Mouse (Mus musculus): ENCODE data around the gene Arl6ip4.

Arl6ip4 gene

DNA sequence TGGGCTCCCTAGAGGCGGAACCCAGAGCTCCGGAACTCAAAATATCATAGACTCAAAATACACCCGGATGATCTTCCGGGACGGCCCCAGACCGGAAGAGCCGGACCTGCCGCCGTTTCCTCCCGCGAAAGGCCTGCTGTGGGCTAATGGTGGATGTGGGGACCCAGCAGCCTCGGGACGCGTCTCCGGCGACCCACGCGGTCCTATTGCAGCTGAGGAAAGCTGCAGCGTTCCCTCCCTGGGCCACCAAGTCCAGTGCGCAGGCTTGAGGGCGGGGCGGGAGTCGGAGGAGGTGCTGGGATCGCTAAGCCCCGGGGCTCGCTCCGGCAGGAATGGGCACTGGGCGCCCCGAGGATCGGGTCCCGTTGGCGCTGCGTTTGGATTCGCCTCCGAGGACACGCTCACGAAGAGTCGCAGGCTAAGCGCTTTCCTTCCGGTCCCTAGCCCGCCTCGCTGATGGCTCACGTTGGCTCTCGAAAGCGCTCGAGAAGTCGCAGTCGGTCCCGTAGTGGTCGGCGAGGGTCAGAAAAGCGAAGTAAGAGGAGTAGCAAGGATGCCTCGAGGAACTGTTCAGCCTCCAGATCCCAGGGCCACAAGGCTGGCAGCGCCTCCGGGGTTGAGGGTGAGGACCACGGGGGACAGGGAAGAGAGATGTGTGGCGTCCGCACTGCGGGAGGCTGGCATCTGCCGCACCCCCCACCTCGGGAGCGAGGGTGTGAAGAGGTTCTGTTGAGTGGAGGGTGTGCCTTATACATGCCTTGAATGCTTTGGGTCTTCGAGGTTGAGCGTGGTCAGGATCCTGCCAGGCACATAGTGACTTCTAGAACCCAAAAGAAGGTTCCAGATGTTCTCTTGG is at the start of gene Arl6ip4:
Arl6ip4 (plus strand) TSS at position 100 of the 856 bp plus-strand sequence.
- in situ Hi-C loops (cut with MboI; ENCODE audit: unreplicated experiment in 2 of 2) = no loop called here

DNA sequence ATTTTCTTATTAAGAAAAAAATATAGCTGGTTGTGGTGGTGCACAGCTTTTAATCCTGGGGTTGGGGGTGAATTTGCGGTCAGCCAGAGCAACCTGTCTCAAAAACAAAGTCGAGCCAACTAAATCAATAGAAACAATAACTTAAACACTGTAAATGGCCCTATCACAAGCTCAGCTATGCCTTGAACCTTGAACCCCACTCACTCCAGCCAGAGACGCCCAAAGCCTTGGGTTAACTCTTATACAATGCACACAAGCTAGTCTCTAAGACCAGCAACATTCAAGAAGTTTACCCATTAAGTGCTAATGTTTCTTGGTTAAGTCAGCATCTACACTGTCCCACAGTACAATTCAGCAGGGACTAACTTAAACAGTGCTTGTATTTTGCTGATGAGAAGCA is 46.2 kb upstream of the Arl6ip4 start:
- in situ Hi-C loops (cut with MboI; ENCODE audit: unreplicated experiment in 2 of 2) = no loop called here

DNA sequence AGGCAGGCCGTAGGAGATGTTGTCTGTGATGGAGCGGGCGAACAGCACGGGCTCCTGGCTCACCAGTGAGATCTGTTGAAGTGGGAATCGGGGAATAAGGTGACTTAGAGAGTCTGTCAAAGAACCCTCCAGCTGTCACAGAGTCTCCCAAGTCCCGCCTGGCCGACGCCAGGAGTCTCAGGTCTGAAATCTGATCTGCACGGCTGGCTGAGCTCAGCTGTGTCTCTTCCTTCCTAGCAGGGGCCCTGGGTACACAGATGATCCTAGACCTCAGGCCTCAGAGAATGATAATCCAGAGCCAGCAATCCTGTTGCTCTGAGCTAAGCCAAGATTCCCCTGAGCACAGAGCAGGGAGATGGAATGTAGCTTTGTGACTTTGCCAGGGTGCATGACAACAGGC is 42.2 kb upstream of the Arl6ip4 start:
- in situ Hi-C loops (cut with MboI; ENCODE audit: unreplicated experiment in 2 of 2) = no loop called here

DNA sequence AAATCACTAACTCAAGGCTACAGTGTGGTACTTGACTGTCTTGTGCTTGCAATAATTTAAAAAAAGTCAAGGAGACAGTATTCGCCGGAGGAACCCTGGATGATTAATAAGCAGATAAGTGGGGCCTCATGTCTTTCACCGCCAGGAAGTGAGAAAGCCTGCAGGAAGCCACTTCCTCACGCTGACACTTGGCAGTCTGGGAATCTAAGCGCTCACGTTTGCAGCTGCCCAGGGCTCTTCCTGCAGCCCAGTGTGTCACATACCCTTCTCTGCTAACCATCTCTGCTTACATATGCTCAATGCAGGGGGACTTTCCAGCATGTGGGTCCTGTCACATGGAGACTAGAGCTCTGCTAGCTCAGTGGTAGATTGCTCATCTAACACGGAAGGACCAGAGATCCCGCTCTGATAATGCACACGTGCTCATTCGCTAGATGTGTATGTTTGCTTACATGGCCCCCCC is 41.0 kb upstream of the Arl6ip4 start:
- in situ Hi-C loops (cut with MboI; ENCODE audit: unreplicated experiment in 2 of 2) = loop anchor here in 1 of 2 experiments (25.0 kb wide), 1 partner anchor 113 kb away; the partner anchor contains the start of gene Hip1r

DNA sequence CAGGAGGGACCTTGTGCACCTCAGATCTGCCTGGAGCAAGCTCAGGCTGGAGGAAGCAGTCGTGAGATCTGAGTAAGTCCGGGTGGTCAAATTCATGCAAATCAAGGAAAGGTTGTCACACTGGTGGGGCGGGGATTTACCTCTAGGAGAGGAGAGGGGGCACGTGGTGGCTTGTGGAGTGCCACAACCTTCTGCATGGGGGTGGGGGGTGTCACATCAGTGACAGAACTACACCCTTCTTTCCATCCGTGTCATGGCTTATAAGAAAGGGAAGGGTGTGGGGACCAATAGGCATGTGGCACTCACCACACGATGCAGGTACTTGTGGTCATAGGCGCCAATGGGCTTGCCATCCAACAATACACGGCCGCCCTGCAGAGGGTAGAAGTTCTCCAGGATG is 40.2 kb upstream of the Arl6ip4 start:
- in situ Hi-C loops (cut with MboI; ENCODE audit: unreplicated experiment in 2 of 2) = loop anchor here in 1 of 2 experiments (25.0 kb wide), 1 partner anchor 113 kb away; the partner anchor contains the start of gene Hip1r

DNA sequence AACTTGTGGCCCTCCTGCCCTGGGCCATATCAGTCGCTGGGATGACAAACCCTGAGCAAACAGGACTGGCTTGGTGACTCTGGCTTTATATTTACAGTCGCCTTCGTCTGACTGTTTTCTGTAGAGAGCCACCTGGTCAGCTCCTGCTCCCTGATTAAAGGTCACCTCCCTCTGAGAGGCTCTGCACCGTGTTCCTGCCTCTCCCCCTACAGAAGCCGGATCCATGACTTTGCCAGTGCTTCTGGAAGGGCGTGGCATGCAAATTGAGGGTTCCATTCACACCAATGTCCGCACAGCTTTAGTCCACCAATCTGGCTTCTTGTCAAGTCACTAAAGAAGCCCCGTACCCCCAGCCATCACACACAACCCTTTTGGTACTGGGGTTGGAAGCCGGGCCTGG is 39.3 kb upstream of the Arl6ip4 start:
- in situ Hi-C loops (cut with MboI; ENCODE audit: unreplicated experiment in 2 of 2) = loop anchor here in 1 of 2 experiments (25.0 kb wide), 1 partner anchor 114 kb away; the partner anchor contains the start of gene Hip1r

DNA sequence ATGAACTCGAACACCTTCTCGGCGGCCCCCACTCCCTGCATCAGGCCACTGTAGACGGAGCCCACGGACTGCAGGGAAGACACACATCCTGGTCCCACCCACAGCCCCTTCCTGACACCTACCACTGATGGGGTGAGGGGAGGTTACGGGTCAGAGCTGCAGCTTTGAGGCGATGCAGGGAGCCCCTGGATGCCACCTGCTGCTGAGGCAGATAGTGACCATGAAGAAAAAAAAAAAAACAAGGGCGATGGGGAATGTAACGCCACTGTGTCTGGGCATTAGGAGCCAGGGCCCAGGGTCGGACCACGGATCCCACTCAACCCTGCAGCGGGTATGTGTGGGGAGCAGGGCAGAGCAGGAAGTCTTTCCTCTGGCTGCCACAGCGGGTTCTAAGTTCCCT is 38.6 kb upstream of the Arl6ip4 start:
- in situ Hi-C loops (cut with MboI; ENCODE audit: unreplicated experiment in 2 of 2) = loop anchor here in 1 of 2 experiments (25.0 kb wide), 1 partner anchor 115 kb away; the partner anchor contains the start of gene Hip1r

DNA sequence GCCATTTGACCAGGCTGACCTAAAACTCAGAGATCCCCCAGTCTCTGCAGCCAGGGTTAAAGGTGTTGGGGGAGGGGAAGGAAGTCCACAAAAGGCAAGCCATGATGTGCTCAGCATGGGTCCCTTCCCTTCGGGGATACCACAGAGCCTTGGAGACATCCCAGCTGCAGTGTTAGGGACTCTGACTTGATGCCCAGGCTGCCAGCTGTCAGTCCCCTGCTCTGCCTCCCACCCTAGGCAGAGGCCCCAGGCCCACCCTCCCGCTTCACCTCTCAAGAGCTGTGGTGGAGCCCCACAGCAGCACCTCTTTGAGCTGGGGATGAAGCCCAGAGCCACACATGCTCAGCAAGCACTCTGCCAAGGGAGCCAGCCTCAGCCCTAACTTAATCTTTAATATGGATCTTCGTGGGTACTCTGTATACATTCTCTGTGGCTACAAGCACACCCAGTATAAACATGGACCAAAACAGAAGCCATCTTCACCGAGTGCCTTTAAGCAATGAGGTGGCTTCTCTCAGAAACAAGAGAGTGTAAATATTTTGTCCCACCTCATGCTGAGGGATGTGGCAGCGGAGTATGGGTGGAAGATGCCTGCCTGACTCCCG is 37.9 kb upstream of the Arl6ip4 start:
- in situ Hi-C loops (cut with MboI; ENCODE audit: unreplicated experiment in 2 of 2) = loop anchor here in 1 of 2 experiments (25.0 kb wide), 1 partner anchor 116 kb away; the partner anchor contains the start of gene Hip1r

DNA sequence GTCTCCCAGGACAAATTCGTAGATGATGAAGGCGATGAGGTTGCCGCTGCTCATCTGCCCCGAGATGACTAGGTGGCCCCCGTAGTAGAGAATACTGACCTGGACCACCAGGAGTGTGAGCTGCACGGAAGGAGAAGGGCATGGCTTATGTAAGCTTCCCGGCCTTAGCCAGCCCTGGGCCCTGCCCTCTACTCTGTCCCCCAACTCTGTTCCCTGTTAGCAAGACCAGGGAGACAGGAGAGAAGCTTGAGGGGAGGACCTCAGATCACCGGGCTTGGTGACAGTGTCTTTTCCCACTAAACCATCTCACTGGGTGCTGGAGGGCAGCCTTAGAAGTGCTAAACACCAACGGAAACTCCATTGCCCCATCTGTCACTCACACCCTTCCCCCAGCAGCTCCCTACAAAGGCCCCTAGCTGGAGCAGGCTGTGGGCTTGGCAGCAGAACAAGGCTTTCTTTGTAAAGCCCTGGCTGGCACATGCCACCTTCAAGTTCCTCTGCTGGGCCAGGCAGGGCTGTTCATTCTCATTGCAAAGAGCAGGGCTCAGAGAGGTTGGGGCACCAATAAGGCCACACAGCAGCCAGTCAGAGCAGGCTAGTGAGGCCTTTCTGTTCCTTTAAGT is 37.0 kb upstream of the Arl6ip4 start:
- in situ Hi-C loops (cut with MboI; ENCODE audit: unreplicated experiment in 2 of 2) = loop anchor here in 1 of 2 experiments (25.0 kb wide), 1 partner anchor 117 kb away; the partner anchor contains the start of gene Hip1r

DNA sequence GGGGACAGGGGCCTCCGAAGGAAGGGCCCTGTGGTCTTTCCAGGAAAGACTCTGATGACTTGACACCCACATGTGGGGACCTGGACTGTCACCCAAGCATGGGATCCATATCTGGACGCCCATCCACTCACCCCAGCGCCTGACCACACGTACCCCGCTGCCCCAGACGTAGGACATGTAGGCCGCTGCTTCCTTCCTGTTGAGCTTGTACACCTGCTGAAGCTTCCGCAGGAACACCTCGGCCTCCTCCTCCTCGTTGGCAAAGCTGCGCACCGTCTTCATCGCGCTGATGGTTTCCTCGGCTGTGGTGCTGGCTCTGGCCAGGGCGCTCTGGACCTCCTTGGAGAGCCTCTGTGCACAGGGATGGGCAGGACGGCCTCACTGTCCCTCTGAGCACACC is 36.0 kb upstream of the Arl6ip4 start:
- in situ Hi-C loops (cut with MboI; ENCODE audit: unreplicated experiment in 2 of 2) = loop anchor here (5.0 to 25.0 kb wide), 3 partner anchors 78 to 133 kb away; partner anchors contain the start of gene Hip1r (in 1 of the 2)

DNA sequence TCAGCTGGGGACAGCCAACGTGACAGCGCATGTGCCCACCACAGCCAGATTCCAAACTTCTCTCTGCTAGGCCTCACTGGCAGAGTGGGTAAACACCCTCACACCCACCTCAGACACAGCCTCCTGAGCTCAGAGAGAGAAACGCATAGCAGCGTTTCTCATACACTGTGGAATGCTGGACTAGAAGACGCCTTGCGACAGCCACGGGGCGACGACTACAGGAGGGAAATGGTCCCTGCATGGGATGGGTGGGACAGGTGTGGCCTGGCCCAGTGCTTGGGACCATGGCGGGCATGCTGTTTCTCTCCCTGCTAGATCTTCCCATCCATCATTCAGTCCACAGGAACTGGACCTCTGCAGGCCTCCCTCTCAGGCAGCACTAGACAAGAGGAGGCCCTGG is 33.4 kb upstream of the Arl6ip4 start:
- in situ Hi-C loops (cut with MboI; ENCODE audit: unreplicated experiment in 2 of 2) = loop anchor here (5.0 to 25.0 kb wide), 3 partner anchors 80 to 135 kb away; partner anchors contain the start of gene Hip1r (in 1 of the 2)

DNA sequence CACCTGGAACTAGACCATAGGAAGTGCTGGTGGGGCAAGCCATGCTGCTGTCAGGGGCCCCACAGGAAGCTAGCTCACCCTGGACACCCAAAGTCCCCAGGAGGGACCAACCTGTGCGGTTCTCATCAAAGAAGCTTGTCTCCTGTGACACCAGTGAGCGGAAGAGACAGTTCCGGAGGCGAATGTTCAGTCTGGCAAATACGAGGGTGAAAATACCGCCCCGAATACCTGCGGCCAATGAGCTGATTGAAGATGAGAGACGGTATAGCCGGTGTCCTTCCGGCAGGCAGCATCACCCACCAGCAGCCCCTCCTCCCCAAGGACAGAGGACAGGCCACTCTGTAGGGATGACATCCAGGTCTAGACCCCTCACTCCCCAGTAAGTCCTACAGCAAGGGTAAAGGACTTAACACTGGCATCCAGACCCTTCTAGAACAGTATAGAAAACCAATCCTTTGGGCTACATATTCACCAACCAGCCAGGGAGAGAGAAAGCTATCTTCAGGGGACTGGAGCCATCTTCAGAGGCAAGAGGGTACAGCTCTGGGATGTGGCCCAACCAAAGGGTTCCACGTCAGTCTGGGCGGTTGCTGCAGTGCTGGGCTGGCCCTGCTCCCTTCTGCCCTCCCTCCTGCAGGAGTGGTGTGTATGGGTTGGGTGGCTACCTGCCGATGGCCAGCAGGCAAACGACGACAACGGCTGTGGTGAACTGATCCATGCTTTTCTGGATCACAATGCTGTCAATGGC is 32.8 kb upstream of the Arl6ip4 start:
- in situ Hi-C loops (cut with MboI; ENCODE audit: unreplicated experiment in 2 of 2) = loop anchor here (5.0 to 25.0 kb wide), 3 partner anchors 81 to 136 kb away; partner anchors contain the start of gene Hip1r (in 1 of the 2)

DNA sequence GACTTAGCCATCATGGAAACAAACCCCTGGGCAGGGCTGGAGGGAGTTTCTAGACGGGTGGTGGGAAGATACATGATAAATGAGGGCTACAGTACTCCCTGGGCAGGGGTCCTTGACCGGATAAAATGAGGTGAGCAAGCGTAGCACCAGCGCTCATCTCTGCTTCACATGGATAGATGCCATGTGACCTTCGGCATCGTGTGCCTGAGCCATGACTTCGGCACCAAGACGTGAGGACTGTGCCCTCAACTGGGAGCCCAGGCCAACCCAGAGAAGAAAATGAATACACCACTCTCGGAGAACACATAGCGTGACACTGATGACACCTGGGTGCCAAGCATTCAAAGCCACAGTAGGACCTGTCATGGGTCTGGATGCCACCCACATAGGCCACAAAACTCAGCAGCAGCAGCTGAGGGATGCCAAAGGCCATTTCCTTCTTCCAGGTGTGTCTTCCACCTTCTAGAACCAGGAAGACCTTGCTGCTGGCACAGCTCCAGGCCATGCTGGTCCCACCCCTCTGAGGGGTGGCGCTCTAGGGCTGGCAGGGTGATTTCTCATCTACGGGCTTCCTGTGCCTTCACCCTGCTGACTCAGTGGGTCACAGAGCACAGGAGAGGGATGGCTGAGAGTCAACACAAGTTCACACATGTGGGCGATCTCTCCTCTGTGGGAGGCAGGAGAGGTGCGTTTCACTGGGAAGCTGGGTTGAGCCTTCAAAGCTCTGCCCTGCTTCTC is 31.9 kb upstream of the Arl6ip4 start:
- in situ Hi-C loops (cut with MboI; ENCODE audit: unreplicated experiment in 2 of 2) = loop anchor here (5.0 to 25.0 kb wide), 3 partner anchors 82 to 137 kb away; partner anchors contain the start of gene Hip1r (in 1 of the 2)

DNA sequence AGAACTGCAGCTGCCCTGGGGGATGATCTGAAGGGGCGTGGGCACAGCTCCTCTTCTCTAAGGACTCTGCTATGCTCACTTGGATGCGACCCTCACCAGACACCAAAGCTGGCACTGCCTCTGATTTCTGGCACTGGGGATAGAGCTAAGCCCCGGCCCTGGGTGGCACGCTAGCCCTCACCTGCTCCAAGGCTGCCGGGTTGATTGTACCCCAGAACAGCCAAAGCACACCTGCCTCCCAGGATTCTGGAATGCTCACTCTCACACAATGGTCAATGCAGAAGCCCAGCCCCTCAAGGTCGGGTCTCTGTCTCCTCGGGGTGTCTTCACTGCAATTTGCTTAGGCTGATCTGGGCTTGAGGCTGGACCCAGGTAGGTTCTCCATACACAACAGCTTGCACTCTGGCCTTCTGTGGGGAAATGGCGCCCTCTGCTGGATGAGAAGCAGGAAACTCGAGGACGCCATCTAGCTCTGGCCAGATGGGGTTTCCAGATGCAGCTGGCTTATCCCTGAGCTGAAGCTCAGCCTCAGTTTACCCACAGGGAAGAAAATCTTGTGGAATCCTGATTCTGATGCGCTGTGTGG is 31.2 kb upstream of the Arl6ip4 start:
- in situ Hi-C loops (cut with MboI; ENCODE audit: unreplicated experiment in 2 of 2) = loop anchor here (5.0 to 25.0 kb wide), 3 partner anchors 82 to 137 kb away; partner anchors contain the start of gene Hip1r (in 1 of the 2)

DNA sequence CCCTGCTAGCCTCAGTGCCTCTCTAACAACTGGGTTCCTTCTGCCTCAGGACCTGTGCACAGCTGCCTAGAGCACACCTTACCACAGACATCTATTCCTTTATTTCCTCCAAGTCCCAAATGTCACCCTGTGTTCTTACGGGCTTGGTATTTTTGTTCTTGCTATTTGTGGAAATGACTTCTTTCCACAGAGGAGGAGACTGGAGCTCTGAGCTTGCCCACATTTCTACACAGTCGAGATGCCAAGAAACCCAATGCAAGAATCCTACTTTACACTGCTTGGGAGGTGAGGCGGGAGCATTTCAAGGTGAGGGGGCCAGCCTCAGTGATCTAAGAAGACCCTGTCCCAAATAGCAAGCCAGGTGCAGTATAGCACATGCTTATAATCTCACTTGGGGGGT is 30.4 kb upstream of the Arl6ip4 start:
- in situ Hi-C loops (cut with MboI; ENCODE audit: unreplicated experiment in 2 of 2) = loop anchor here in 1 of 2 experiments (25.0 kb wide), 1 partner anchor 123 kb away; the partner anchor contains the start of gene Hip1r

DNA sequence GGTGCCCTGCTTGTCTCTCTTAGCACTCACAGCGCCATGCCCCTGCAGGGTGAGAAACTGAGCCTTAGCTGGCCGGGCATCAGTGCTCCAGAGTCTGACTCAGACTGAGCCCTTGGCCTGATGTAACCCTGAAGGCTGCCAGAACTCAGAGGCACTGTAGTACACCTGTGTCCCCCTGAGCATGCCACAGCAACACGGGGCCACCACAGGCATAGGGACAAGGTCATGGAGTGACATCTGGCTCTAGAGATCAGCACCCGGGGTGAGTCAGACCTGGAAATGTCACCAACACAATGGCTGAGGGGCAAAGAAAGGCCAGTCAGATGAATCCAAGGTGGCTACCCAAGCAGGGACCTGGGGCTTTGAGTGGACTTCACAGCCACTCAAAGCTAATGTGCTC is 29.0 kb upstream of the Arl6ip4 start:
- in situ Hi-C loops (cut with MboI; ENCODE audit: unreplicated experiment in 2 of 2) = loop anchor here in 1 of 2 experiments (25.0 kb wide), 1 partner anchor 125 kb away; the partner anchor contains the start of gene Hip1r

DNA sequence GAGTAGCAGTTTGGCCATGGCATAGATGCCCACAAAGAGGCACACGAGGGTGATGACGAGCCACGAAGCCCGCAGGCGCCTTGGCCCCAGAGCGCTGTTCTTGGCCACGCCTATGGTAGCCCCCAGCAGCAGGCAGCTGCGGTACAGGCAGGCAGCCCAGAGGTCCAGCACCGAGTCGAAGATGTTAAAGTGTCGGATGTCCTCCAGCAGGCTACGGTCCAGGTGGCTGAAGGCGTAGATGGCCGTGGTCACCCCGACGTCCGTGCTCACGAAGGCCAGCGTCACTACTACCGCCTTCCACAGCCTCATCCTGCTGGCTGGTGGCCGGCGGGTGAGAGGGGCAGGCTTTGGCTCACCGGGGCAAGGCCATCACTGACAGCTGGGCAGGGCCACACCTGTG is 26.0 kb upstream of the Arl6ip4 start:
- in situ Hi-C loops (cut with MboI; ENCODE audit: unreplicated experiment in 2 of 2) = loop anchor here in 1 of 2 experiments (25.0 kb wide), 1 partner anchor 128 kb away; the partner anchor contains the start of gene Hip1r

DNA sequence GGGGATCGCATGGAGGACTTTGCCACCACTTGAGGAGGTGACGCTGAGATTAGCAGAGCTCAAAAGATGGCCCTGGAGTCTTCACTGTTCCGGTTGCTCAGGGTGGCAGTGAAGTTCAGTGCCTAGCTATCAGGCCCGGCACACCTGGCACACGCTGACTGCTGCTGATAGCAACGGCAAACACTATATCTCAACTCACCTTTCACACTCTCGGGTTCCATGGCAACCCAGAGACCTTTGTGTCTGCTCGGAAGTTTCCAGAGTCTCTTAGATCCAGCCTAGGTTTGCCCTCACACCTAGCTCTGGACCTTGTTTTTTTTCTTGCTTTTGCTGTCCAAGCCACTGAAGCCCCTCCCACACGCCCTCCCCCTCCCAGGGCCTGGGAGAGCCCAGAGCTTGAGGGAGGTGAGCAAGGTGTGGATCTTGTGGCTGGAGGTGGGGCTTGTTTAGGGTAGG is 23.9 kb upstream of the Arl6ip4 start:
- in situ Hi-C loops (cut with MboI; ENCODE audit: unreplicated experiment in 2 of 2) = loop anchor here in 1 of 2 experiments (25.0 kb wide), 1 partner anchor 130 kb away; the partner anchor contains the start of gene Hip1r

Data from v-Abl transformed pro-B cells (cell line).